Mouse (Mus musculus): Measurements from ENCODE around the gene Nol3.

Nol3 gene

DNA sequence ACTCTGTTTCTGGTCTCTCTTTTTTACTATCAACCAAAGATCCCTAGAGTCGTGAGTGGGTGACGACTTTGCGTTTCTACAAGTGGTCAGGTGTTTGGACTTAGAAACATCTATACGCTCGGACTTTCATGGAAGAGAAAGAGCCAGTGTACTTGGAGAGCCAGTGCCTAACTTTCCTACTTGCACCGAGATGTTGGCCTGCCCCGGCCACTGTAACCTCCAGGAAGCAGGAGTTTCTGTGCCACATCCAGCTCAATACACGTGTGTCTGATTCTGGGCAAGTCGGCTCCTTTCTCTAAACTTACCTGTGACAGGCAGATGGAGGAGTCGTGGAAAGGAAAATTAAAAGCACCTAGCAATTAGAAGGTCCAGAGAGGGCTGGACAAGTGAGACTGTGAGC, at the start of gene Nol3:
Nol3 (plus strand) TSS at position 301 of the 400 bp plus-strand sequence.
- no peak for TF ChIP-seq GATA4 (IDR thresholded peaks at IDR 0.05; ENCODE audit: insufficient replicate concordance, low read length)

DNA sequence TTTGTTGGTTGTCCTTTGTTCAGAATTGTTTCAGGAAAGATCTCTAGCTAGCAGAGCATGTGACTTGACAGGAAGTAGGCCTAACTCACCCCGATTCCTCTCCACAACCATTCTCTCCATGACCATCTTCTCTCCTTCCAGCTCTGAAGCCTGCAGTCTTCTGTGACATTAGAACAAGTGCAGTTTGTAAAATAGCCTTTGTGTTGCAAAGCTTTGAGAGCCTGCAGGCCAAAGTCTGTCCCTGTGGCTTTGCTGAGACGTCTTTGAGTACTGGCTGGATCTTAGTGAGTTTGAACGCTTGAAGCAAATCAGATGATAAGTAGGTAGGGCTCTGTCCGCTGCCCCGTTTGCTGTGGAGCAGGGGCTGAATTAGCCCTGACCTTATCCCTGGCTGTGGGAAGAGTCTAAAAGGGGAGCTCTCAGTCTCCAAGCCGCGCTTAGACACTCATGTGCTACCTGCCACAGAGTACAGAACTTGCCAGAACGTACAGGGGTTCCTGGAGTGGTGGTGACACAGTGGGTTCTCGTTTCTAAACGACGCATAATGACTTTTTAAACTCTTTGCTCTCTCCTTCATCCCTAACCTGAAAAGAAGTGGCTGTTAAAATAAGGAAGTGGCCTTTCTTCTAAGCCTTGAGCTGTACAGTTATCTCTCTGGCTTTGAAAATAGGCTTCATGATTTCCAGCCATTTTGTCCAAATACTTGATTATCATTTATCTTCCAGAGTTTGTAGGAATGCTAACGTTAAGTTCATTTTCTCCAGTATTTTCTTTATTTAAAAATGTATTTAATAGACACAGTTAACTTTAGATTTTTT, 44.2 kb upstream of the Nol3 start:
- TF ChIP-seq GATA4 (IDR thresholded peaks at IDR 0.05; ENCODE audit: insufficient replicate concordance, low read length), result no peak

GRCm38 (mm10) chr8:105233126-105233935, 42.6 kb upstream of the Nol3 start:
- TF ChIP-seq GATA4 (IDR thresholded peaks at IDR 0.05; ENCODE audit: insufficient replicate concordance, low read length), result no peak

GRCm38 (mm10) chr8:105235206-105235605, 40.7 kb upstream of the Nol3 start:
- no peak for TF ChIP-seq GATA4 (IDR thresholded peaks at IDR 0.05; ENCODE audit: insufficient replicate concordance, low read length)

GRCm38 (mm10) chr8:105237442-105238142, 38.3 kb upstream of the Nol3 start:
- TF ChIP-seq GATA4 (IDR thresholded peaks at IDR 0.05; ENCODE audit: insufficient replicate concordance, low read length), result no peak

DNA sequence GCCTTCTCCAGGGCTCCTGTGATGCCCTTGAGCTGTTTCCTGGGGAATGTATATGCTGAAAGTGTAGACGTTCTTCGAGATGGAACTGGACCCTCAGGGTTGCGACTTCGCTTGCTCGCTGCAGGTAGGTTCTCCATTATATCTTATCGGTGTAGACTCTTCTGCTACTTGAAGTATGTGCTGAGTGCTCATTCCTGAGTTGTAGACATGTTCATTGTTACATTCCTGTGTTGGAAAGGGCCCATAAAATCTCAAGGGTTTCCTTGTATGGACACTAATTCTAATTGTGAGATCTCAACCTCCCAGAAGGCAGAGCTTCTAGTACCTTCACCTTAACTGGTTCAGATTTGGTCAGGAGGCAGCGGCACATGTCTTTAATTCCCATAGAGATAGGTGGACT, 34.9 kb upstream of the Nol3 start:
- TF ChIP-seq GATA4 (IDR thresholded peaks at IDR 0.05; ENCODE audit: insufficient replicate concordance, low read length), result no peak

DNA sequence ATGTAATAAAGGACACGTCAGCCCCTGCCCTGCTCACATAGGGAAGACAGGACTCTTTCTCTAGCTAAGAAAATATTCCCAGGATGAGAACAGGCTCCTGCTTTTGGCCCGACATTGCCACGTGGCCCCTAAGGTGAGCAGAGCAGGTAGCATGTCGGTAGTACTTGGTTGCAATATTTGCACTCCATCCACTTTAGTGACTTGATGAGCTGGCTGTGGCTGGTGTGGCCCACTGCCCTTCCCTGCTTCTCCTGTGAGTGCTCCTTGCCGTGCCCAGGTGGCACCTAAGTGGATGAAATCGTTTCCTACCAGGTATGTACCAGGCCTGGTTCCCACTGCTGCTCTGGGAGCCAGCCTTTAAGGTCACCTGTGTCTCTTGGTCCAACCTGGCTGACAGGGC, 24.0 kb upstream of the Nol3 start:
- no peak for TF ChIP-seq GATA4 (IDR thresholded peaks at IDR 0.05; ENCODE audit: insufficient replicate concordance, low read length)

GRCm38 (mm10) chr8:105252680-105253537, 23.0 kb upstream of the Nol3 start:
- TF ChIP-seq GATA4 (IDR thresholded peaks at IDR 0.05; ENCODE audit: insufficient replicate concordance, low read length), result no peak

- no peak for TF ChIP-seq GATA4 (IDR thresholded peaks at IDR 0.05; ENCODE audit: insufficient replicate concordance, low read length)
These were observed 22.2 kb upstream of the Nol3 start for GRCm38 (mm10) chr8:105253766-105254151.

DNA sequence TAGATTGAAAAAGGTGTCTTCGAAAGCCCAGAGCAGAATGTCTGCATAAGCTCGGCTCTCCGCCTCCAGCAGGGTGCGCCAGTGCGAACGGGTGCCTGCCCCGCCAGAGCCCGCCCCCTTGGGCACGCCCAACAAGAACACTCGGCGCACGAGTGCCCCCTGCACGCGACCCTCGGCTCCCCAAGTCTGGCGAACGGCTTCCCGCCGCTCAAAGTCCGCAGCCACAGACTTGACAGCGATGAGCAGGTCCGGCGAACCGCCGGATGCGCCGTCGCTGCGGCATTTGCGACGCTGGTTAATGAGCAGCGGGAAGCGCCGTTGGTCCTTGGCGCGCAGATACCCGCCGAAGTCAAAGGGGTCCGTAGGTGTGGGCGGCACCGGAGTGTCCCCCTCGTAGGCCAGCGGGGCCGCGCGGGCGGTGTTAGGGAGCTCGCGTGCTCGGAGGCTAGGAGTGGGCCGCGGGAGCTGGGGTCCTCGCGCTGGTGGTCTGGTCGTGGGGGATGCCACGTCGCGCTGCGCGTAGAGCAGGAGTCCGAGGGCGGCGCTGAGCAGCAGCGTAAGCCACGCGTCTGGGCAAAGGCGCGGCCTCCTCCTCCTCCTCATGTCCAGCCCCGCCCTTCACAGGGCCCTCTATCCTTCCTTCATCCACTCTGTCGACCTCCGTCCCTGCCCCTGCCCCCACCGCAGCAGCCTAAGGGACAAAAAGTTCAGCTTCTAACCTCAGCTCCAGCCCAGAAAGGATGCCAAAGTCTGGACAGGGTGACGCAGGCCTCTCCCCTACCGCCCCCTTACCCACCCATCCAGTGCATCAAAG, 21.6 kb upstream of the Nol3 start:
- TF ChIP-seq GATA4 (IDR thresholded peaks at IDR 0.05; ENCODE audit: insufficient replicate concordance, low read length), result no peak

GRCm38 (mm10) chr8:105254966-105255350, 21.0 kb upstream of the Nol3 start, which contains the start of gene B3gnt9:
Gene B3gnt9, minus strand, starts transcription at chr8:105255153.
- TF ChIP-seq GATA4 (IDR thresholded peaks at IDR 0.05; ENCODE audit: insufficient replicate concordance, low read length), result no peak

DNA sequence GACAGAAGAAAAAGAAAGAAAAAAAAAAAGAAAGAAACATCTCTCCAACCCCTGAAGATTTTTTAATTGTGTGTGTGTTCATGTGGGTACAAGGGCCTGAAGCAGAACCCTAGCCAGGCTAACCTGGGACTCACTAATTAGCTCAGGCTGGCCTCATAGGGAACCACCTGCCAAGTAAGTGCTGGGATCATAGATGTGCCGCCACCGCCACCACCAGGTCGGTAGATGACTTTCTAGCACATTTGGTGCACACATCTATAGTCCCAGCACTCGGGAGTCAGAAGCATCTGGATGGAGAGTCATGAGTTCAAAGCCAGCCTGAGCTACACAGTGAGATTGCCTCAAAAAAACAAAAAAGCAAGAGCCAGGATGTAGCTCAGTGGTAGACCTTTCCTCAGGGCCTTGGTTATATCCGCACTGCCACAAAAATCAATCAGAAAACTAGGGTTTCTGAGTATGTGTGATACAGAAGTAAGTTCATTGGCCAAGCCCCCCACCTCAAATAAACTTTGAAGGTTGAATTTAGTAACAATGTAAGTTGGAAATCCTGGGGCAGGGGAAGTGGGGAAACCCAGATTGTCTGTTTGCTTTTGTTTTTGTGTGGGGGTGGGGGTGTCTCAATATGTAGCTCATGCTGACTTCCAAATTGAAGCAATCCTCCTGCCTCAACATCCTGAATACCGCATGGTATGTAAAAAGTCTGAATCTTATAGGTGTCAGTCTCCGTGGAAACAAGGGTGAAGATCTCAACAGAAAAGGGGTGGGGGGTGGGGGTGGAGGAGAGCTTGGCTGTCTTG, 18.4 kb upstream of the Nol3 start:
- TF ChIP-seq GATA4 (IDR thresholded peaks at IDR 0.05; ENCODE audit: insufficient replicate concordance, low read length), result no peak
